Comparison of ENCODE assay signal across 24 mouse cellular contexts in the genomic region with DNA sequence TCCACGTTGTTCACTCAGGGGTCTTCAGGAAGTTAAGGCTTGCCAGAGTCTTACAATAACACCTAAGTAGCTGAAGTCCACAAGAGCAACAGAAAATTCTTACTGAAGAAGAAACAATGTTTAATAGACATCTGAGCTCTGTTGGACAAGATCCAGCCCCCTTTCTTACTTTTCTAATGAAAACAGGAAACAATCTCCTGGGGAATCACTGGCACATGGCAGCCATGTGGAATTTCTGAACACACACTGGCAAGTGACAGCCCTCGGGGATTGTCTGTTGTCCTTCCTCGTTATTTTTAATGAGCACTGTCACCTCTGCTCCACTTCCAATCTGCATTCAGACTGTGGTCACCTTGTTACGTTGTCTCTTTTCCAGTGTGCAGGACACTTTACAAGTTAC.
DNase-seq lines count a peak whose midpoint lies in the region; ATAC-seq and TF ChIP-seq lines count a peak whose summit lies in the region.
"Had no signal": no experiment of that assay in that cellular context is flagged by ENCODE, and none has a peak within 500 bp of the region (broad histone marks: within the 10 kb centered on the region; RNA-seq: fewer than 3 reads in every experiment).

No protein-coding gene starts in this region.

- DNase-seq in embryonic facial prominence, embryonic 11.5 days (ENCODE audit: low spot score): peak; percentile 10
- DNase-seq in embryonic facial prominence, embryonic 10.5 days (ENCODE audit: low spot score): no peak
- DNase-seq in midbrain, embryonic 14.5 days: peak; percentile 43
- DNase-seq in midbrain, embryonic 10.5 days (ENCODE audit: low spot score): no peak
- peak; percentile 57 for DNase-seq in brain, embryonic 14.5 days (ENCODE audit: low read depth)
- DNase-seq in kidney, postnatal 25 days: no peak
- DNase-seq: adrenal gland, adult 2 months; adrenal gland, postnatal 14 days; B cell, adult 2 months; cerebellum, adult 18-20 months; cerebellum, adult 9-10 months; cerebellum, postnatal 25 days; gastrocnemius, postnatal 10 days; gastrocnemius, postnatal 36 days; kidney, adult 11 months had no signal

- no peak overlapping the region for H3K4me3 ChIP-seq in embryonic facial prominence, embryonic 11.5 days (ENCODE audit: low read depth, low read length)
- H3K4me3 ChIP-seq in embryonic facial prominence, embryonic 10.5 days: no peak overlapping the region
- H3K4me3 ChIP-seq in midbrain, embryonic 14.5 days (replicated peaks; ENCODE audit: low read depth, low read length): no peak overlapping the region
- no peak overlapping the region for H3K4me3 ChIP-seq in midbrain, embryonic 10.5 days
- H3K4me3 ChIP-seq: embryonic facial prominence, embryonic 15.5 days; forebrain, embryonic 15.5 days; hindbrain, embryonic 10.5 days; hindbrain, embryonic 13.5 days; intestine, embryonic 15.5 days had no signal

- no peak overlapping the region for H3K27ac ChIP-seq in embryonic facial prominence, embryonic 11.5 days (replicated peaks; ENCODE audit: low read depth, low read length)
- no peak overlapping the region for H3K27ac ChIP-seq in embryonic facial prominence, embryonic 10.5 days (replicated peaks)
- H3K27ac ChIP-seq in midbrain, embryonic 14.5 days (replicated peaks; ENCODE audit: low read depth, low read length): 0 out of 2 replicates have a peak overlapping the region, but pooled peaks have one; percentile 26
- H3K27ac ChIP-seq in midbrain, embryonic 10.5 days (replicated peaks): no peak overlapping the region
- H3K27ac ChIP-seq: embryonic facial prominence, embryonic 15.5 days; forebrain, embryonic 15.5 days; hindbrain, embryonic 10.5 days; hindbrain, embryonic 13.5 days; intestine, embryonic 15.5 days had no signal

- no peak overlapping the region for H3K4me2 ChIP-seq in embryonic facial prominence, embryonic 11.5 days (ENCODE audit: low read depth, low read length)
- H3K4me2 ChIP-seq in midbrain, embryonic 14.5 days (ENCODE audit: low read length): no peak overlapping the region
- H3K4me2 ChIP-seq: embryonic facial prominence, embryonic 15.5 days; forebrain, embryonic 15.5 days; heart, embryonic 11.5 days; hindbrain, embryonic 13.5 days; intestine, embryonic 15.5 days had no signal

- no peak for TF ChIP-seq CTCF in brain, embryonic 14.5 days (IDR thresholded peaks at IDR 0.05; ENCODE audit: borderline replicate concordance, extremely low read depth, insufficient read depth, insufficient read length)

- no peaks in the 10 kb centered on the region for H3K9me3 ChIP-seq in embryonic facial prominence, embryonic 11.5 days (replicated peaks; ENCODE audit: control insufficient read depth, low read length)
- H3K9me3 ChIP-seq in embryonic facial prominence, embryonic 10.5 days: 0 out of 2 replicates have a peak, but pooled peaks cover 2% of the 10 kb centered on the region
- no peaks in the 10 kb centered on the region for H3K9me3 ChIP-seq in midbrain, embryonic 14.5 days (ENCODE audit: control insufficient read depth, low read length)
- H3K9me3 ChIP-seq in midbrain, embryonic 10.5 days (replicated peaks): peaks cover 5% of the 10 kb centered on the region; the same call in 1 of the 2 replicates
- H3K9me3 ChIP-seq: embryonic facial prominence, embryonic 15.5 days; forebrain, embryonic 15.5 days; hindbrain, embryonic 13.5 days; intestine, embryonic 15.5 days had no signal

- 39% methylated on average over 4 of the region's 4 CpGs for WGBS in embryonic facial prominence, embryonic 11.5 days
- 42% methylated on average over 4 of the region's 4 CpGs for WGBS in embryonic facial prominence, embryonic 10.5 days
- 59% methylated on average over 4 of the region's 4 CpGs for WGBS in midbrain, embryonic 14.5 days
- 78% methylated on average over 4 of the region's 4 CpGs for WGBS in midbrain, embryonic 10.5 days

- no peak for TF ChIP-seq POLR2A in brain, embryonic 14.5 days (IDR thresholded peaks at IDR 0.05; ENCODE audit: borderline replicate concordance, extremely low read depth, insufficient read depth, insufficient read length, poor library complexity, severe bottlenecking)

- no peak for ATAC-seq in embryonic facial prominence, embryonic 11.5 days (replicated peaks; ENCODE audit: insufficient number of reproducible peaks, low FRiP score, low TSS enrichment, low read depth)
- ATAC-seq in midbrain, embryonic 14.5 days (ENCODE audit: low FRiP score, low TSS enrichment): no peak
- ATAC-seq: forebrain, embryonic 15.5 days; hindbrain, embryonic 16.5 days; intestine, embryonic 15.5 days had no signal

- no peaks in the 10 kb centered on the region for H3K36me3 ChIP-seq in embryonic facial prominence, embryonic 11.5 days (replicated peaks; ENCODE audit: control insufficient read depth, insufficient read depth, low read depth, low read length)
- H3K36me3 ChIP-seq in embryonic facial prominence, embryonic 10.5 days (replicated peaks): no peaks in the 10 kb centered on the region
- no peaks in the 10 kb centered on the region for H3K36me3 ChIP-seq in midbrain, embryonic 14.5 days (ENCODE audit: control insufficient read depth, insufficient read depth, low read length)
- no peaks in the 10 kb centered on the region for H3K36me3 ChIP-seq in midbrain, embryonic 10.5 days
- H3K36me3 ChIP-seq: embryonic facial prominence, embryonic 15.5 days; forebrain, embryonic 15.5 days; G1E; hindbrain, embryonic 10.5 days; hindbrain, embryonic 13.5 days; intestine, embryonic 15.5 days had no signal

- no peaks in the 10 kb centered on the region for H3K27me3 ChIP-seq in embryonic facial prominence, embryonic 11.5 days (ENCODE audit: control insufficient read depth, insufficient read depth, low read length)
- no peaks in the 10 kb centered on the region for H3K27me3 ChIP-seq in embryonic facial prominence, embryonic 10.5 days (replicated peaks; ENCODE audit: low read depth, poor library complexity, severe bottlenecking)
- no peaks in the 10 kb centered on the region for H3K27me3 ChIP-seq in midbrain, embryonic 14.5 days (ENCODE audit: control insufficient read depth, insufficient read depth, low read length)
- H3K27me3 ChIP-seq in midbrain, embryonic 10.5 days (ENCODE audit: low read depth, poor library complexity, severe bottlenecking): no peaks in the 10 kb centered on the region
- H3K27me3 ChIP-seq: CH12.LX; embryonic facial prominence, embryonic 15.5 days; forebrain, embryonic 15.5 days; hindbrain, embryonic 13.5 days; intestine, embryonic 15.5 days had no signal

- H3K9ac ChIP-seq in embryonic facial prominence, embryonic 11.5 days (replicated peaks; ENCODE audit: low read length): no peak overlapping the region
- no peak overlapping the region for H3K9ac ChIP-seq in midbrain, embryonic 14.5 days (replicated peaks; ENCODE audit: low read length)
- H3K9ac ChIP-seq: embryonic facial prominence, embryonic 15.5 days; forebrain, embryonic 15.5 days; hindbrain, embryonic 13.5 days; intestine, embryonic 15.5 days had no signal

- H3K4me1 ChIP-seq in embryonic facial prominence, embryonic 11.5 days (ENCODE audit: control insufficient read depth, insufficient read depth, low read length): no peaks in the 10 kb centered on the region
- H3K4me1 ChIP-seq in embryonic facial prominence, embryonic 10.5 days: peaks cover 8% of the 10 kb centered on the region
- 0 out of 2 replicates have a peak, but pooled peaks cover 3% of the 10 kb centered on the region for H3K4me1 ChIP-seq in midbrain, embryonic 14.5 days (ENCODE audit: control insufficient read depth, insufficient read depth, low read length)
- H3K4me1 ChIP-seq in midbrain, embryonic 10.5 days: no peaks in the 10 kb centered on the region
- H3K4me1 ChIP-seq: embryonic facial prominence, embryonic 15.5 days; hindbrain, embryonic 13.5 days; intestine, embryonic 15.5 days had no signal

Comparison
In these comparisons a context has a peak if more than half of its experiments do, and no peak if none do; other contexts are left out.
1. DNase-seq: peak in embryonic facial prominence, embryonic 11.5 days (single experiment), midbrain, embryonic 14.5 days (single experiment) and brain, embryonic 14.5 days (single experiment); none in embryonic facial prominence, embryonic 10.5 days (single experiment), midbrain, embryonic 10.5 days (single experiment) and kidney, postnatal 25 days (0 of 2).